Mouse (Mus musculus): ENCODE data around the gene Socs3. TPM values are rescaled to one million over a fixed set of nuclear protein-coding genes. Genes with fewer than 3 reads are reported as not detected.

Gene Socs3
- total RNA-seq, 1 experiment from 2014 or later: 10.4 TPM

- ATAC-seq (replicated peaks; ENCODE audit: low read depth, poor library complexity, severe bottlenecking): peak; percentile 14; the same call in 1 of the 2 replicates
These were observed 10.0 kb downstream of the Socs3 start for GRCm38 (mm10) chr11:117959741-117960381.

GRCm38 (mm10) chr11:117959166-117959565, 10.7 kb downstream of the Socs3 start:
- no peak for ATAC-seq (replicated peaks; ENCODE audit: low read depth, poor library complexity, severe bottlenecking)

GRCm38 (mm10) chr11:117958197-117958596, 11.7 kb downstream of the Socs3 start:
- peak; percentile 29; the same call in 1 of the 2 replicates for ATAC-seq (replicated peaks; ENCODE audit: low read depth, poor library complexity, severe bottlenecking)

GRCm38 (mm10) chr11:117955621-117956020, 14.2 kb downstream of the Socs3 start:
- no peak for ATAC-seq (replicated peaks; ENCODE audit: low read depth, poor library complexity, severe bottlenecking)

- ATAC-seq (replicated peaks; ENCODE audit: low read depth, poor library complexity, severe bottlenecking): no peak
These were observed 15.0 kb downstream of the Socs3 start for GRCm38 (mm10) chr11:117954819-117955218.

GRCm38 (mm10) chr11:117954094-117954493, 15.8 kb downstream of the Socs3 start:
- ATAC-seq (replicated peaks; ENCODE audit: low read depth, poor library complexity, severe bottlenecking): peak; percentile 85

GRCm38 (mm10) chr11:117952174-117952933, 17.5 kb downstream of the Socs3 start:
- ATAC-seq (replicated peaks; ENCODE audit: low read depth, poor library complexity, severe bottlenecking): no peak

GRCm38 (mm10) chr11:117951391-117951790, 18.5 kb downstream of the Socs3 start:
- ATAC-seq (replicated peaks; ENCODE audit: low read depth, poor library complexity, severe bottlenecking): no peak

- ATAC-seq (replicated peaks; ENCODE audit: low read depth, poor library complexity, severe bottlenecking): peak; percentile 24; the same call in 1 of the 2 replicates
These were observed 20.3 kb downstream of the Socs3 start for GRCm38 (mm10) chr11:117949392-117950091.

GRCm38 (mm10) chr11:117946996-117947419, 22.8 kb downstream of the Socs3 start:
- ATAC-seq (replicated peaks; ENCODE audit: low read depth, poor library complexity, severe bottlenecking): no peak

GRCm38 (mm10) chr11:117946195-117946979, 23.5 kb downstream of the Socs3 start:
- peak; percentile 73 for ATAC-seq (replicated peaks; ENCODE audit: low read depth, poor library complexity, severe bottlenecking)

GRCm38 (mm10) chr11:117941848-117942247, 28.0 kb downstream of the Socs3 start:
- ATAC-seq (replicated peaks; ENCODE audit: low read depth, poor library complexity, severe bottlenecking): no peak

- ATAC-seq (replicated peaks; ENCODE audit: low read depth, poor library complexity, severe bottlenecking): no peak; the same call in 1 of the 2 replicates
These were observed 28.5 kb downstream of the Socs3 start for GRCm38 (mm10) chr11:117941325-117941834.

- no peak for ATAC-seq (replicated peaks; ENCODE audit: low read depth, poor library complexity, severe bottlenecking)
These were observed 29.0 kb downstream of the Socs3 start for GRCm38 (mm10) chr11:117940881-117941280.

- peak; percentile 71 for ATAC-seq (replicated peaks; ENCODE audit: low read depth, poor library complexity, severe bottlenecking)
These were observed 30.0 kb downstream of the Socs3 start for GRCm38 (mm10) chr11:117939741-117940285.

- ATAC-seq (replicated peaks; ENCODE audit: low read depth, poor library complexity, severe bottlenecking): no peak
These were observed 30.7 kb downstream of the Socs3 start for GRCm38 (mm10) chr11:117939004-117939730.

GRCm38 (mm10) chr11:117936202-117936601, 33.6 kb downstream of the Socs3 start:
- no peak for ATAC-seq (replicated peaks; ENCODE audit: low read depth, poor library complexity, severe bottlenecking)

GRCm38 (mm10) chr11:117935616-117936015, 34.2 kb downstream of the Socs3 start:
- ATAC-seq (replicated peaks; ENCODE audit: low read depth, poor library complexity, severe bottlenecking): peak; percentile 21; the same call in 1 of the 2 replicates

Measured in common myeloid progenitor, adult 5-6 weeks (primary cell).